Mouse (Mus musculus) forebrain, embryonic 13.5 days (tissue): ENCODE data around the gene Ssrp1. TPM values are rescaled to one million over a fixed set of nuclear protein-coding genes. Genes with fewer than 3 reads are reported as not detected.
A peak's percentile ranks its signal among the peaks of the same experiment; 100 is the strongest.

ENCODE experiments used
- ATAC-seq: fragments of 200-750 bp; cut with Nextera tagmentation; 2 replicates; pipeline ENCODE4 v1.8.0; 2017
- H3K27ac ChIP-seq: fragments of 300-500 bp; sonication (generic); 2 replicates; pipeline ENCODE4 v1.5.1; 2015; ENCODE audit warnings: inconsistent platforms, mild to moderate bottlenecking, moderate library complexity
- H3K27me3 ChIP-seq: fragments of 300-500 bp; sonication (generic); 2 replicates; pipeline ENCODE4 v1.6.1; 2015; ENCODE audit warnings: mild to moderate bottlenecking, inconsistent platforms
- H3K36me3 ChIP-seq: fragments of 300-500 bp; sonication (generic); 2 replicates; pipeline ENCODE4 v1.6.1; 2015; ENCODE audit warnings: mild to moderate bottlenecking, inconsistent platforms; ENCODE audit not compliant: poor library complexity, severe bottlenecking
- H3K4me1 ChIP-seq: fragments of 300-500 bp; sonication (generic); 2 replicates; pipeline ENCODE4 v1.6.1; 2015; ENCODE audit warnings: inconsistent platforms
- H3K4me2 ChIP-seq: fragments of 300-500 bp; sonication (generic); 2 replicates; pipeline ENCODE4 v1.6.1; 2015; ENCODE audit warnings: inconsistent platforms, mild to moderate bottlenecking, moderate library complexity
- H3K4me3 ChIP-seq: fragments of 300-500 bp; sonication (generic); 2 replicates; pipeline ENCODE4 v1.5.1; 2015; ENCODE audit warnings: mild to moderate bottlenecking, inconsistent platforms
- H3K9ac ChIP-seq: fragments of 300-500 bp; sonication (generic); 2 replicates; pipeline ENCODE4 v1.6.1; 2015; ENCODE audit warnings: mild to moderate bottlenecking, inconsistent platforms
- H3K9me3 ChIP-seq: fragments of 300-500 bp; sonication (generic); replicated peaks from 2 replicates; pipeline ENCODE4 v1.6.1; 2016; ENCODE audit warnings: inconsistent platforms
- WGBS: fragments of 180-500 bp; shearing (Covaris S2); methylation state at CpG from one replicate; pipeline ENCODE4 v1.1.7; 2015; 5-methylcytosine and 5-hydroxymethylcytosine counted together
- polyA plus RNA-seq: library from polyadenylated mRNA; unstranded; fragments of >200 nt; fragmentation: Nextera tagmentation; extraction: Ambion mirVana; gene quantifications from 2 replicates; pipeline ENCODE4 v1.2.1, GENCODE M21; 2015

Ssrp1 gene
- polyA plus RNA-seq, 1 experiment from 2014 or later: 281 TPM

GRCm38 (mm10) chr2:85013826-85014587, 23.0 kb upstream of the Ssrp1 start:
- 82% methylated on average over 5 of the region's 5 CpGs for WGBS
- no peaks in the 10 kb centered on the region for H3K4me1 ChIP-seq

GRCm38 (mm10) chr2:85014588-85014982, 22.4 kb upstream of the Ssrp1 start:
- Histone ChIP-seq H3K9ac (no peak overlapping the region), H3K9me3 (no peaks in the 10 kb centered on the region), H3K27me3 (no peaks in the 10 kb centered on the region), H3K4me3 (no peak overlapping the region), H3K4me1 (no peaks in the 10 kb centered on the region), H3K27ac (no peak overlapping the region), H3K4me2 (no peak overlapping the region), H3K36me3 (no peaks in the 10 kb centered on the region)
- ATAC-seq: no peak
- WGBS: 51% methylated on average over 3 of the region's 3 CpGs

More at GRCm38 (mm10) chr2:85013826-85014587, 23.0 kb upstream of the Ssrp1 start:
- no peak for ATAC-seq
- Histone ChIP-seq H3K27ac (no peak overlapping the region), H3K27me3 (no peaks in the 10 kb centered on the region), H3K4me3 (no peak overlapping the region), H3K4me2 (no peak overlapping the region), H3K9me3 (no peaks in the 10 kb centered on the region), H3K9ac (no peak overlapping the region), H3K36me3 (no peaks in the 10 kb centered on the region)

GRCm38 (mm10) chr2:85022043-85022442, 15.0 kb upstream of the Ssrp1 start:
- no peaks in the 10 kb centered on the region for H3K9me3 ChIP-seq
- ATAC-seq: no peak; the same call in 1 of the 2 replicates
- no peaks in the 10 kb centered on the region for H3K4me1 ChIP-seq
- H3K4me2 ChIP-seq: no peak overlapping the region
- WGBS: 18% methylated on average over 4 of the region's 4 CpGs
- H3K9ac ChIP-seq: no peak overlapping the region
- H3K27ac ChIP-seq: no peak overlapping the region
- no peaks in the 10 kb centered on the region for H3K27me3 ChIP-seq
- no peaks in the 10 kb centered on the region for H3K36me3 ChIP-seq
- H3K4me3 ChIP-seq: no peak overlapping the region

- no peak overlapping the region for H3K27ac ChIP-seq
- H3K4me1 ChIP-seq: no peaks in the 10 kb centered on the region
- no peaks in the 10 kb centered on the region for H3K9me3 ChIP-seq
- no peak overlapping the region for H3K9ac ChIP-seq
- H3K4me2 ChIP-seq: no peak overlapping the region
- H3K4me3 ChIP-seq: no peak overlapping the region
- no peaks in the 10 kb centered on the region for H3K27me3 ChIP-seq
- no peak for ATAC-seq
- WGBS: 67% methylated on average over 3 of the region's 3 CpGs
- H3K36me3 ChIP-seq: no peaks in the 10 kb centered on the region
Observed at GRCm38 (mm10) chr2:85026178-85026577, 10.9 kb upstream of the Ssrp1 start.

- no peak overlapping the region for H3K27ac ChIP-seq
- no peak overlapping the region for H3K4me3 ChIP-seq
Observed at GRCm38 (mm10) chr2:85027281-85027680, 9.8 kb upstream of the Ssrp1 start.

GRCm38 (mm10) chr2:85029897-85030296, 7.1 kb upstream of the Ssrp1 start:
- Histone ChIP-seq H3K27ac (no peak overlapping the region), H3K4me2 (no peak overlapping the region), H3K27me3 (no peaks in the 10 kb centered on the region), H3K36me3 (no peaks in the 10 kb centered on the region), H3K9ac (no peak overlapping the region), H3K4me3 (no peak overlapping the region), H3K4me1 (no peaks in the 10 kb centered on the region), H3K9me3 (no peaks in the 10 kb centered on the region)
- ATAC-seq: no peak
- WGBS: 67% methylated on average over 6 of the region's 6 CpGs

More at GRCm38 (mm10) chr2:85027281-85027680, 9.8 kb upstream of the Ssrp1 start:
- Histone ChIP-seq H3K27me3 (no peaks in the 10 kb centered on the region), H3K9ac (no peak overlapping the region), H3K4me2 (no peak overlapping the region), H3K4me1 (no peaks in the 10 kb centered on the region), H3K9me3 (no peaks in the 10 kb centered on the region), H3K36me3 (no peaks in the 10 kb centered on the region)
- no peak for ATAC-seq
- 79% methylated on average over 5 of the region's 5 CpGs for WGBS

- Histone ChIP-seq H3K4me1 (no peaks in the 10 kb centered on the region), H3K9ac (no peak overlapping the region), H3K4me3 (no peak overlapping the region), H3K36me3 (no peaks in the 10 kb centered on the region), H3K27ac (no peak overlapping the region), H3K4me2 (no peak overlapping the region), H3K9me3 (no peaks in the 10 kb centered on the region), H3K27me3 (no peaks in the 10 kb centered on the region)
- ATAC-seq: no peak
- 69% methylated on average over 6 of the region's 6 CpGs for WGBS
Observed at GRCm38 (mm10) chr2:85030989-85031388, 6.0 kb upstream of the Ssrp1 start.

- H3K4me3 ChIP-seq: no peak overlapping the region
- no peaks in the 10 kb centered on the region for H3K27me3 ChIP-seq
- peaks cover 11% of the 10 kb centered on the region for H3K4me1 ChIP-seq
- WGBS: 84% methylated on average over 2 of the region's 2 CpGs
- H3K9me3 ChIP-seq: no peaks in the 10 kb centered on the region
- ATAC-seq: no peak
- no peaks in the 10 kb centered on the region for H3K36me3 ChIP-seq
- no peak overlapping the region for H3K27ac ChIP-seq
- no peak overlapping the region for H3K9ac ChIP-seq
- H3K4me2 ChIP-seq: no peak overlapping the region
Observed at GRCm38 (mm10) chr2:85033121-85033520, 3.9 kb upstream of the Ssrp1 start.

GRCm38 (mm10) chr2:85034169-85034568, 2.9 kb upstream of the Ssrp1 start:
- ATAC-seq: no peak
- H3K4me3 ChIP-seq: no peak overlapping the region
- 84% methylated on average over 7 of the region's 7 CpGs for WGBS
- H3K36me3 ChIP-seq: 0 out of 2 replicates have a peak, but pooled peaks cover under 1% of the 10 kb centered on the region
- no peak overlapping the region for H3K27ac ChIP-seq
- H3K9me3 ChIP-seq: no peaks in the 10 kb centered on the region
- no peak overlapping the region for H3K9ac ChIP-seq
- H3K4me1 ChIP-seq: peaks cover 18% of the 10 kb centered on the region
- H3K27me3 ChIP-seq: no peaks in the 10 kb centered on the region
- H3K4me2 ChIP-seq: no peak overlapping the region

- Histone ChIP-seq H3K27ac (peak overlapping the region; percentile 81; the same call in 1 of the 2 replicates), H3K4me1 (peaks cover 18% of the 10 kb centered on the region), H3K9ac (peak overlapping the region; percentile 93), H3K9me3 (no peaks in the 10 kb centered on the region), H3K36me3 (peaks cover 24% of the 10 kb centered on the region), H3K4me2 (peak overlapping the region; percentile 73), H3K27me3 (no peaks in the 10 kb centered on the region), H3K4me3 (peak overlapping the region; percentile 86)
- peak; percentile 52 for ATAC-seq
- 9% methylated on average over 11 of the region's 11 CpGs for WGBS
Observed at GRCm38 (mm10) chr2:85036507-85037046, 457 bp upstream of the Ssrp1 start.

GRCm38 (mm10) chr2:85038336-85038735, 1.3 kb downstream of the Ssrp1 start:
- ATAC-seq: no peak
- Histone ChIP-seq H3K9ac (peak overlapping the region; percentile 93), H3K27ac (no peak overlapping the region), H3K9me3 (no peaks in the 10 kb centered on the region), H3K4me1 (peaks cover 18% of the 10 kb centered on the region), H3K27me3 (no peaks in the 10 kb centered on the region), H3K36me3 (peaks cover 42% of the 10 kb centered on the region), H3K4me3 (peak overlapping the region; percentile 86), H3K4me2 (peak overlapping the region; percentile 73)
- WGBS: 77% methylated on average over 13 of the region's 13 CpGs

GRCm38 (mm10) chr2:85043623-85044022, 6.6 kb downstream of the Ssrp1 start:
- Histone ChIP-seq H3K9ac (no peak overlapping the region), H3K4me1 (peaks cover 17% of the 10 kb centered on the region), H3K36me3 (peaks cover 79% of the 10 kb centered on the region), H3K9me3 (no peaks in the 10 kb centered on the region), H3K27me3 (no peaks in the 10 kb centered on the region), H3K27ac (no peak overlapping the region), H3K4me2 (no peak overlapping the region), H3K4me3 (no peak overlapping the region)
- ATAC-seq: no peak
- 96% methylated on average over 7 of the region's 7 CpGs for WGBS
